Mouse (Mus musculus) myocyte (in vitro differentiated cells): ENCODE measurements around the gene Sox9. TPM values are rescaled to one million over a fixed set of nuclear protein-coding genes. Genes with fewer than 3 reads are reported as not detected.

ENCODE experiments used
- H3K27me3 ChIP-seq: one replicate; pipeline ENCODE4 v1.6.1; 2011; ENCODE audit not compliant: control insufficient read depth, insufficient read depth, insufficient read length
- H3K36me3 ChIP-seq: one replicate; pipeline ENCODE4 v1.6.1; 2011; ENCODE audit not compliant: control insufficient read depth, insufficient read depth
- H3K4me2 ChIP-seq: one replicate; pipeline ENCODE4 v1.6.1; 2011; ENCODE audit warnings: low read depth, control low read depth
- H3K4me3 ChIP-seq: one replicate; pipeline ENCODE4 v1.5.1; 2011; ENCODE audit warnings: mild to moderate bottlenecking, control low read depth, moderate library complexity
- H3K79me2 ChIP-seq: one replicate; pipeline ENCODE4 v1.6.1; 2011; ENCODE audit not compliant: control insufficient read depth, insufficient read depth
- H3ac ChIP-seq: one replicate; pipeline ENCODE4 v1.6.1; 2011; ENCODE audit not compliant: control insufficient read depth, insufficient read length
- CEBPB ChIP-seq: IDR thresholded peaks from 2 replicates; pipeline ENCODE4 v1.6.1; 2011; ENCODE audit warnings: mild to moderate bottlenecking, moderate library complexity; ENCODE audit not compliant: poor library complexity, insufficient read depth, severe bottlenecking
- E2F4 ChIP-seq: IDR thresholded peaks from one replicate; pipeline ENCODE4 v1.6.1; 2011; ENCODE audit warnings: mild to moderate bottlenecking, control low read depth, moderate library complexity; ENCODE audit not compliant: insufficient read depth
- MAX ChIP-seq: IDR thresholded peaks from one replicate; pipeline ENCODE4 v1.6.1; 2011; ENCODE audit warnings: low read depth, mild to moderate bottlenecking, control low read depth
- MYOD1 ChIP-seq, 3 experiments: IDR thresholded peaks; one replicate each; pipeline ENCODE4 v1.6.1; 2011; ENCODE audit warnings: control low read depth in 2 of 3, low read depth in 2 of 3, mild to moderate bottlenecking in 2 of 3, moderate library complexity in 1 of 3; ENCODE audit not compliant: insufficient read length in 2 of 3, control insufficient read depth in 1 of 3
- MYOG ChIP-seq, 3 experiments: IDR thresholded peaks; one replicate each; pipeline ENCODE4 v1.6.1; 2011; ENCODE audit warnings: control low read depth in 2 of 3, low read depth in 2 of 3, mild to moderate bottlenecking in 2 of 3; ENCODE audit not compliant: insufficient read length in 2 of 3, control insufficient read depth in 1 of 3, insufficient read depth in 1 of 3
- POLR2A ChIP-seq: IDR thresholded peaks from one replicate; pipeline ENCODE4 v1.6.1; 2011; ENCODE audit warnings: low read depth, mild to moderate bottlenecking, control low read depth, moderate library complexity; ENCODE audit not compliant: insufficient read length
- POLR2AphosphoS2 ChIP-seq: IDR thresholded peaks from one replicate; pipeline ENCODE4 v1.6.1; 2011; ENCODE audit warnings: low read depth, control low read depth; ENCODE audit not compliant: insufficient read length
- REST ChIP-seq: IDR thresholded peaks from one replicate; pipeline ENCODE4 v1.6.1; 2011; ENCODE audit warnings: mild to moderate bottlenecking, control low read depth, moderate library complexity; ENCODE audit not compliant: insufficient read depth, insufficient read length
- SRF ChIP-seq: IDR thresholded peaks from one replicate; pipeline ENCODE4 v1.6.1; 2011; ENCODE audit warnings: low read depth; ENCODE audit not compliant: control insufficient read depth, insufficient read length
- TCF12 ChIP-seq: IDR thresholded peaks from one replicate; pipeline ENCODE4 v1.6.1; 2011; ENCODE audit warnings: mild to moderate bottlenecking, control low read depth; ENCODE audit not compliant: poor library complexity, insufficient read depth, severe bottlenecking
- TCF3 ChIP-seq: IDR thresholded peaks from one replicate; pipeline ENCODE4 v1.6.1; 2011; ENCODE audit warnings: low read depth, control low read depth; ENCODE audit not compliant: insufficient read length
- USF1 ChIP-seq: IDR thresholded peaks from one replicate; pipeline ENCODE4 v1.6.1; 2011; ENCODE audit warnings: low read depth, mild to moderate bottlenecking, control low read depth, moderate library complexity
- polyA plus RNA-seq: library from polyadenylated mRNA; unstranded; fragments of >200 nt; fragmentation: generic; extraction: Trizol; gene quantifications from one replicate; pipeline ENCODE4 v1.2.1, GENCODE M21; 2012; ENCODE audit warnings: missing spikeins

Gene Sox9
- polyA plus RNA-seq, 1 experiment, result 17.9 TPM

- H3ac ChIP-seq, result no peak overlapping the region
- H3K79me2 ChIP-seq, result no peaks in the 10 kb centered on the region
- H3K4me3 ChIP-seq, result no peak overlapping the region
- H3K27me3 ChIP-seq, result no peaks in the 10 kb centered on the region
- TF ChIP-seq MYOD1 (IDR thresholded peaks at IDR 0.05; ENCODE audit: control insufficient read depth in 1 of 3, insufficient read length in 2 of 3, low read depth in 2 of 3), result no peak
- no peak overlapping the region for H3K4me2 ChIP-seq
- no peaks in the 10 kb centered on the region for H3K36me3 ChIP-seq
Observed at GRCm38 (mm10) chr11:112810447-112811151, 28.6 kb downstream of the Sox9 start.

- Histone ChIP-seq H3K79me2 (no peaks in the 10 kb centered on the region), H3K4me2 (peak overlapping the region; percentile 78), H3K36me3 (no peaks in the 10 kb centered on the region), H3ac (no peak overlapping the region), H3K4me3 (no peak overlapping the region), H3K27me3 (no peaks in the 10 kb centered on the region)
- TF ChIP-seq SRF (no peak), POLR2AphosphoS2 (no peak), USF1 (no peak), CEBPB (no peak), MYOG (IDR thresholded peaks at IDR 0.05; ENCODE audit: control insufficient read depth in 1 of 3, insufficient read depth in 1 of 3, insufficient read length in 2 of 3, low read depth in 2 of 3) (no peak), E2F4 (no peak), POLR2A (no peak), MAX (no peak), MYOD1 (IDR thresholded peaks at IDR 0.05; ENCODE audit: control insufficient read depth in 1 of 3, insufficient read length in 2 of 3, low read depth in 2 of 3) (no peak), TCF3 (no peak), TCF12 (no peak), REST (no peak)
Observed at GRCm38 (mm10) chr11:112811152-112811871, 29.3 kb downstream of the Sox9 start.

GRCm38 (mm10) chr11:112817829-112818650 is 36.0 kb downstream of the Sox9 start:
- no peaks in the 10 kb centered on the region for H3K79me2 ChIP-seq
- H3K4me2 ChIP-seq, result peak overlapping the region; percentile 43
- H3ac ChIP-seq, result no peak overlapping the region
- no peak overlapping the region for H3K4me3 ChIP-seq
- no peaks in the 10 kb centered on the region for H3K36me3 ChIP-seq
- H3K27me3 ChIP-seq, result no peaks in the 10 kb centered on the region
- no peak for TF ChIP-seq POLR2AphosphoS2
- TF ChIP-seq MYOD1 (IDR thresholded peaks at IDR 0.05; ENCODE audit: control insufficient read depth in 1 of 3, insufficient read length in 2 of 3, low read depth in 2 of 3), result peak in 2 of 3 experiments; percentile 44 to 49

- Histone ChIP-seq H3K4me2 (peak overlapping the region; percentile 43), H3K36me3 (no peaks in the 10 kb centered on the region), H3K4me3 (no peak overlapping the region), H3K79me2 (no peaks in the 10 kb centered on the region), H3K27me3 (no peaks in the 10 kb centered on the region), H3ac (no peak overlapping the region)
- TF ChIP-seq MYOG (IDR thresholded peaks at IDR 0.05; ENCODE audit: control insufficient read depth in 1 of 3, insufficient read depth in 1 of 3, insufficient read length in 2 of 3, low read depth in 2 of 3) (peak in 1 of 3 experiments; percentile 8), CEBPB (no peak), TCF3 (no peak), TCF12 (peak; percentile 3), USF1 (no peak), REST (no peak), MYOD1 (IDR thresholded peaks at IDR 0.05; ENCODE audit: control insufficient read depth in 1 of 3, insufficient read length in 2 of 3, low read depth in 2 of 3) (no peak)
Observed at GRCm38 (mm10) chr11:112818651-112819270, 36.7 kb downstream of the Sox9 start.

GRCm38 (mm10) chr11:112821536-112821935 is 39.5 kb downstream of the Sox9 start:
- no peaks in the 10 kb centered on the region for H3K79me2 ChIP-seq
- TF ChIP-seq POLR2AphosphoS2 (no peak), MYOG (IDR thresholded peaks at IDR 0.05; ENCODE audit: control insufficient read depth in 1 of 3, insufficient read depth in 1 of 3, insufficient read length in 2 of 3, low read depth in 2 of 3) (no peak), MYOD1 (IDR thresholded peaks at IDR 0.05; ENCODE audit: control insufficient read depth in 1 of 3, insufficient read length in 2 of 3, low read depth in 2 of 3) (no peak), TCF12 (no peak), E2F4 (no peak), POLR2A (no peak), TCF3 (no peak), REST (no peak), CEBPB (no peak), SRF (no peak), MAX (no peak), USF1 (no peak)
- H3ac ChIP-seq, result no peak overlapping the region
- no peak overlapping the region for H3K4me2 ChIP-seq
- H3K36me3 ChIP-seq, result no peaks in the 10 kb centered on the region
- no peak overlapping the region for H3K4me3 ChIP-seq
- H3K27me3 ChIP-seq, result no peaks in the 10 kb centered on the region
